Mouse (Mus musculus): ENCODE measurements around the gene Crip1. TPM values are rescaled to one million over a fixed set of nuclear protein-coding genes. Genes with fewer than 3 reads are reported as not detected.

The Crip1 gene
- 270 and 293 TPM in 2 replicates for polyA plus RNA-seq (2015; fragmentation: Nextera tagmentation; extraction: Ambion mirVana)

- peaks cover 18% of the 10 kb centered on the region for H3K36me3 ChIP-seq (ENCODE audit: insufficient read depth, low read length)
- peak; percentile 17; the same call in 1 of the 2 replicates for ATAC-seq (ENCODE audit: low FRiP score, low TSS enrichment)
- H3K9ac ChIP-seq (replicated peaks; ENCODE audit: low read length) = peak within 1 kb of the TSS; percentile 51
- no peaks in the 10 kb centered on the region; the same call in 1 of the 2 replicates for H3K27me3 ChIP-seq (ENCODE audit: insufficient read depth, low read length)
- H3K4me1 ChIP-seq (ENCODE audit: insufficient read depth, low read length) = peaks cover 67% of the 10 kb centered on the region
- 6% methylated on average over 45 of the region's 45 CpGs for WGBS
- peak within 1 kb of the TSS; percentile 59 for H3K4me2 ChIP-seq (replicated peaks; ENCODE audit: low read depth, low read length)
- H3K9me3 ChIP-seq (ENCODE audit: low read length) = no peaks in the 10 kb centered on the region
- peak within 1 kb of the TSS; percentile 19; the same call in 1 of the 2 replicates for H3K27ac ChIP-seq (ENCODE audit: low read length)
- H3K4me3 ChIP-seq (ENCODE audit: low read length) = peak within 1 kb of the TSS; percentile 32
Observed at GRCm38 (mm10) chr12:113146112-113147057, at the start of gene Crip1. TSS of gene Crip1 (plus strand) at chr12:113146316.

- H3K9ac ChIP-seq (replicated peaks; ENCODE audit: low read length) = peak overlapping the region; percentile 100
- H3K4me3 ChIP-seq (ENCODE audit: low read length) = no peak overlapping the region; the same call in 1 of the 2 replicates
- H3K4me1 ChIP-seq (ENCODE audit: insufficient read depth, low read length) = peaks cover 33% of the 10 kb centered on the region
- no peaks in the 10 kb centered on the region for H3K36me3 ChIP-seq (ENCODE audit: insufficient read depth, low read length)
- H3K27ac ChIP-seq (ENCODE audit: low read length) = no peak overlapping the region
- H3K27me3 ChIP-seq (ENCODE audit: insufficient read depth, low read length) = no peaks in the 10 kb centered on the region
- H3K9me3 ChIP-seq (ENCODE audit: low read length) = no peaks in the 10 kb centered on the region
- 89% methylated on average over 5 of the region's 5 CpGs for WGBS
- ATAC-seq (ENCODE audit: low FRiP score, low TSS enrichment) = peak; percentile 2; the same call in 1 of the 2 replicates
- peak overlapping the region; percentile 83 for H3K4me2 ChIP-seq (replicated peaks; ENCODE audit: low read depth, low read length)
Observed at GRCm38 (mm10) chr12:113097040-113097439, 49.1 kb upstream of the Crip1 start.

- Histone ChIP-seq H3K9me3 (ENCODE audit: low read length) (no peaks in the 10 kb centered on the region), H3K4me1 (ENCODE audit: insufficient read depth, low read length) (peaks cover 33% of the 10 kb centered on the region), H3K9ac (replicated peaks; ENCODE audit: low read length) (peak within 1 kb of the TSS; percentile 100), H3K36me3 (ENCODE audit: insufficient read depth, low read length) (no peaks in the 10 kb centered on the region), H3K27ac (ENCODE audit: low read length) (peak within 1 kb of the TSS; percentile 83), H3K27me3 (ENCODE audit: insufficient read depth, low read length) (no peaks in the 10 kb centered on the region), H3K4me3 (ENCODE audit: low read length) (peak within 1 kb of the TSS; percentile 96), H3K4me2 (replicated peaks; ENCODE audit: low read depth, low read length) (peak within 1 kb of the TSS; percentile 96)
- 4% methylated on average over 15 of the region's 53 CpGs for WGBS
- ATAC-seq (ENCODE audit: low FRiP score, low TSS enrichment) = peak; percentile 71
Observed at GRCm38 (mm10) chr12:113097749-113098281, 48.3 kb upstream of the Crip1 start, which contains the start of gene Mta1. TSS of gene Mta1 (plus strand) at chr12:113098278.

GRCm38 (mm10) chr12:113098530-113099151 is 47.5 kb upstream of the Crip1 start:
- peak overlapping the region; percentile 96 for H3K4me3 ChIP-seq (ENCODE audit: low read length)
- H3K4me2 ChIP-seq (replicated peaks; ENCODE audit: low read depth, low read length) = peak overlapping the region; percentile 96
- H3K36me3 ChIP-seq (ENCODE audit: insufficient read depth, low read length) = no peaks in the 10 kb centered on the region
- H3K9ac ChIP-seq (replicated peaks; ENCODE audit: low read length) = peak overlapping the region; percentile 100
- peak; percentile 31 for ATAC-seq (ENCODE audit: low FRiP score, low TSS enrichment)
- under 1% methylated on average over 24 of the region's 60 CpGs for WGBS
- no peaks in the 10 kb centered on the region for H3K27me3 ChIP-seq (ENCODE audit: insufficient read depth, low read length)
- no peaks in the 10 kb centered on the region for H3K9me3 ChIP-seq (ENCODE audit: low read length)
- peaks cover 33% of the 10 kb centered on the region for H3K4me1 ChIP-seq (ENCODE audit: insufficient read depth, low read length)
- H3K27ac ChIP-seq (ENCODE audit: low read length) = peak overlapping the region; percentile 83

GRCm38 (mm10) chr12:113099470-113100237 is 46.5 kb upstream of the Crip1 start:
- 18% methylated on average over 6 of the region's 6 CpGs for WGBS

GRCm38 (mm10) chr12:113100448-113101076 is 45.6 kb upstream of the Crip1 start:
- Histone ChIP-seq H3K27ac (ENCODE audit: low read length) (no peak overlapping the region), H3K9me3 (ENCODE audit: low read length) (0 out of 2 replicates have a peak, but pooled peaks cover 3% of the 10 kb centered on the region), H3K4me3 (ENCODE audit: low read length) (no peak overlapping the region), H3K4me2 (replicated peaks; ENCODE audit: low read depth, low read length) (no peak overlapping the region), H3K9ac (replicated peaks; ENCODE audit: low read length) (0 out of 2 replicates have a peak overlapping the region, but pooled peaks have one; percentile 100), H3K4me1 (ENCODE audit: insufficient read depth, low read length) (peaks cover 33% of the 10 kb centered on the region), H3K27me3 (ENCODE audit: insufficient read depth, low read length) (no peaks in the 10 kb centered on the region), H3K36me3 (ENCODE audit: insufficient read depth, low read length) (peaks cover 5% of the 10 kb centered on the region; the same call in 1 of the 2 replicates)
- ATAC-seq (ENCODE audit: low FRiP score, low TSS enrichment) = no peak
- 73% methylated on average over 5 of the region's 5 CpGs for WGBS

More at GRCm38 (mm10) chr12:113099470-113100237, 46.5 kb upstream of the Crip1 start:
- H3K36me3 ChIP-seq (ENCODE audit: insufficient read depth, low read length) = peaks cover 4% of the 10 kb centered on the region; the same call in 1 of the 2 replicates
- ATAC-seq (ENCODE audit: low FRiP score, low TSS enrichment) = no peak; the same call in 1 of the 2 replicates
- H3K9me3 ChIP-seq (ENCODE audit: low read length) = no peaks in the 10 kb centered on the region
- H3K4me2 ChIP-seq (replicated peaks; ENCODE audit: low read depth, low read length) = peak overlapping the region; percentile 96
- peak overlapping the region; percentile 96 for H3K4me3 ChIP-seq (ENCODE audit: low read length)
- peak overlapping the region; percentile 83 for H3K27ac ChIP-seq (ENCODE audit: low read length)
- H3K4me1 ChIP-seq (ENCODE audit: insufficient read depth, low read length) = peaks cover 33% of the 10 kb centered on the region
- H3K27me3 ChIP-seq (ENCODE audit: insufficient read depth, low read length) = no peaks in the 10 kb centered on the region
- peak overlapping the region; percentile 100 for H3K9ac ChIP-seq (replicated peaks; ENCODE audit: low read length)

- H3K4me2 ChIP-seq (replicated peaks; ENCODE audit: low read depth, low read length) = no peak overlapping the region
- H3K36me3 ChIP-seq (ENCODE audit: insufficient read depth, low read length) = peaks cover 10% of the 10 kb centered on the region; the same call in 1 of the 2 replicates
- WGBS = 80% methylated on average over 9 of the region's 9 CpGs
- H3K9ac ChIP-seq (replicated peaks; ENCODE audit: low read length) = no peak overlapping the region
- no peak for ATAC-seq (ENCODE audit: low FRiP score, low TSS enrichment)
- 0 out of 2 replicates have a peak, but pooled peaks cover 6% of the 10 kb centered on the region for H3K9me3 ChIP-seq (ENCODE audit: low read length)
- H3K4me1 ChIP-seq (ENCODE audit: insufficient read depth, low read length) = peaks cover 33% of the 10 kb centered on the region
- no peak overlapping the region for H3K27ac ChIP-seq (ENCODE audit: low read length)
- no peak overlapping the region for H3K4me3 ChIP-seq (ENCODE audit: low read length)
- H3K27me3 ChIP-seq (ENCODE audit: insufficient read depth, low read length) = no peaks in the 10 kb centered on the region
Observed at GRCm38 (mm10) chr12:113101251-113101960, 44.7 kb upstream of the Crip1 start.

GRCm38 (mm10) chr12:113102461-113102860 is 43.7 kb upstream of the Crip1 start:
- Histone ChIP-seq H3K4me3 (ENCODE audit: low read length) (no peak overlapping the region), H3K4me2 (replicated peaks; ENCODE audit: low read depth, low read length) (no peak overlapping the region), H3K36me3 (ENCODE audit: insufficient read depth, low read length) (peaks cover 10% of the 10 kb centered on the region; the same call in 1 of the 2 replicates), H3K9me3 (ENCODE audit: low read length) (0 out of 2 replicates have a peak, but pooled peaks cover 6% of the 10 kb centered on the region), H3K9ac (replicated peaks; ENCODE audit: low read length) (no peak overlapping the region), H3K4me1 (ENCODE audit: insufficient read depth, low read length) (peaks cover 35% of the 10 kb centered on the region), H3K27me3 (ENCODE audit: insufficient read depth, low read length) (no peaks in the 10 kb centered on the region), H3K27ac (ENCODE audit: low read length) (no peak overlapping the region)
- no peak for ATAC-seq (ENCODE audit: low FRiP score, low TSS enrichment)
- WGBS = 53% methylated on average over 6 of the region's 6 CpGs
